Mouse (Mus musculus): ENCODE data around the gene Mboat1. TPM values are rescaled to one million over a fixed set of nuclear protein-coding genes. Genes with fewer than 3 reads are reported as not detected.

Mboat1 gene
- polyA plus RNA-seq, 1 experiment from 2014 or later, result 3.3 TPM

GRCm38 (mm10) chr13:30219597-30219996 is 83.3 kb downstream of the Mboat1 start:
- H3K4me3 ChIP-seq, result no peak overlapping the region
- H3K27me3 ChIP-seq (replicated peaks), result no peaks in the 10 kb centered on the region
- H3K36me3 ChIP-seq, result peaks cover 5% of the 10 kb centered on the region; the same call in 1 of the 2 replicates
- H3K9ac ChIP-seq, result no peak overlapping the region
- no peak for ATAC-seq (ENCODE audit: extremely low read depth, insufficient number of reproducible peaks, low FRiP score, low TSS enrichment)
- WGBS, result 79% methylated on average over 7 of the region's 7 CpGs
- H3K4me1 ChIP-seq, result peaks cover 9% of the 10 kb centered on the region
- no peak overlapping the region for H3K4me2 ChIP-seq
- no peaks in the 10 kb centered on the region for H3K9me3 ChIP-seq
- H3K27ac ChIP-seq (replicated peaks), result no peak overlapping the region

GRCm38 (mm10) chr13:30221316-30221715 is 85.0 kb downstream of the Mboat1 start:
- Histone ChIP-seq H3K27ac (replicated peaks) (no peak overlapping the region), H3K9ac (no peak overlapping the region), H3K9me3 (no peaks in the 10 kb centered on the region), H3K4me3 (no peak overlapping the region), H3K4me2 (no peak overlapping the region), H3K27me3 (replicated peaks) (no peaks in the 10 kb centered on the region), H3K36me3 (peaks cover 6% of the 10 kb centered on the region; the same call in 1 of the 2 replicates), H3K4me1 (peaks cover 9% of the 10 kb centered on the region)
- ATAC-seq (ENCODE audit: extremely low read depth, insufficient number of reproducible peaks, low FRiP score, low TSS enrichment), result no peak
- WGBS, result 48% methylated on average over 3 of the region's 3 CpGs

DNA sequence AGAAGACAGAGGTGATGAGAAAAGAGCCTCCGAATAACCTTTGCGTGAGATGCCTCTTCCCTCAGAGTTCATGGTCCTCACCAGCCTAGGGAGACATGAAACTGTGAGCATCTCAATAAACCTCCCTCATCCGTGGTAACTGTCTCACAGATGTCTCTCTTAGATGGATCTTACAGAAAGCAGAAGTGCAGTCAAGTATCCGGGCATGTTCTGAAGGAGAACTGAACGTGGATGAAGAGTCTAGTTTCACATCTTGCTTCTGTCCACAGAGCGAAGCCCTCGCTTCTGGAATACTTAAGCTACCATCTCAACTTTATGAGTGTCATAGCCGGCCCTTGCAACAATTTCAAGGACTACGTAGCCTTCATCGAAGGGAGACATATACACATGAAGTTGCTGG is 87.8 kb downstream of the Mboat1 start:
- Histone ChIP-seq H3K4me3 (no peak overlapping the region), H3K4me1 (0 out of 2 replicates have a peak, but pooled peaks cover 7% of the 10 kb centered on the region), H3K27ac (replicated peaks) (no peak overlapping the region), H3K9me3 (no peaks in the 10 kb centered on the region), H3K9ac (no peak overlapping the region), H3K36me3 (peaks cover 6% of the 10 kb centered on the region; the same call in 1 of the 2 replicates), H3K27me3 (replicated peaks) (no peaks in the 10 kb centered on the region), H3K4me2 (no peak overlapping the region)
- no peak for ATAC-seq (ENCODE audit: extremely low read depth, insufficient number of reproducible peaks, low FRiP score, low TSS enrichment)
- WGBS, result 86% methylated on average over 10 of the region's 10 CpGs

- Histone ChIP-seq H3K36me3 (peaks cover 6% of the 10 kb centered on the region; the same call in 1 of the 2 replicates), H3K27me3 (replicated peaks) (no peaks in the 10 kb centered on the region), H3K4me2 (no peak overlapping the region), H3K27ac (replicated peaks) (no peak overlapping the region), H3K4me1 (0 out of 2 replicates have a peak, but pooled peaks cover 7% of the 10 kb centered on the region), H3K9ac (no peak overlapping the region), H3K9me3 (no peaks in the 10 kb centered on the region), H3K4me3 (no peak overlapping the region)
- 86% methylated on average over 6 of the region's 6 CpGs for WGBS
- no peak for ATAC-seq (ENCODE audit: extremely low read depth, insufficient number of reproducible peaks, low FRiP score, low TSS enrichment)
These were observed 88.4 kb downstream of the Mboat1 start for GRCm38 (mm10) chr13:30224659-30225058.

GRCm38 (mm10) chr13:30228762-30229161 is 92.5 kb downstream of the Mboat1 start:
- no peak overlapping the region for H3K4me2 ChIP-seq
- H3K27ac ChIP-seq (replicated peaks), result no peak overlapping the region
- H3K9me3 ChIP-seq, result no peaks in the 10 kb centered on the region
- H3K27me3 ChIP-seq (replicated peaks), result no peaks in the 10 kb centered on the region
- ATAC-seq (ENCODE audit: extremely low read depth, insufficient number of reproducible peaks, low FRiP score, low TSS enrichment), result no peak
- H3K4me1 ChIP-seq, result 0 out of 2 replicates have a peak, but pooled peaks cover 3% of the 10 kb centered on the region
- no peak overlapping the region for H3K9ac ChIP-seq
- no peak overlapping the region for H3K4me3 ChIP-seq
- WGBS, result 67% methylated on average over 5 of the region's 5 CpGs
- H3K36me3 ChIP-seq, result peaks cover 6% of the 10 kb centered on the region; the same call in 1 of the 2 replicates

- 76% methylated on average over 9 of the region's 9 CpGs for WGBS
- no peaks in the 10 kb centered on the region for H3K27me3 ChIP-seq (replicated peaks)
- no peak for ATAC-seq (ENCODE audit: extremely low read depth, insufficient number of reproducible peaks, low FRiP score, low TSS enrichment)
These were observed 93.4 kb downstream of the Mboat1 start for GRCm38 (mm10) chr13:30229625-30230139.

DNA sequence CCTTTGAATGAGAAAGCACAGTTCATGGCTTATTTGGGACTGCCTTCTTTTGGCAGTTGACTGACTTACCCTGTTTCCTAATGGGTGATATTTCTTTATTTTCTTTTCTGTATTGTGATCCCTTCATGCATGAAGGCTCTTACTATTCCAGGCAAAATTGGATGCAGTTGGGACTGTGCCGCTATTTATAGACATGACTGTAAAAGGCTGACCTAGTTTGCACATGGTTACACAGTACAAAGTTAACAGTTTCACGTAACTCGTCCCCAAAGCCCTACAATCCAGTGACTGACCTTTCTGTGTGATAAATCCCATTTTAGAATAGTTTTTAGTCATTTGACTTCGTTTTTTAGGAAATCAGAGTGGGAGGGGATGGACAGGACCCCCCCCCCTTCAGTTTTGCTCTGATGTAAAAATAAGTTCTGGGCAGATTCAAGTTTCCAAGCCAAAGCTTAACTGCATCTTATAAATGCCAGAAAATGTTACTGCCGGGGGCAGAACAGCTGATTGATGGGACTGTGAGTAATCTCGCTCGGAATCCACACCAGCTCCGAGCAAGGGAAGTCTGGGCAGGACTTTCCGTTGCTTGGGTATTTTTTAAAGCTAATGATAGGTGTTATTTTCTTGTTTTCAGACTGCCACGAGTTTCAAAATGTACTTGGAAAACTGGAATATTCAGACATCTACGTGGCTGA is 98.9 kb downstream of the Mboat1 start:
- no peak for ATAC-seq (ENCODE audit: extremely low read depth, insufficient number of reproducible peaks, low FRiP score, low TSS enrichment)
- Histone ChIP-seq H3K4me2 (peak overlapping the region; percentile 39), H3K4me3 (no peak overlapping the region), H3K36me3 (no peaks in the 10 kb centered on the region), H3K27ac (replicated peaks) (peak overlapping the region; percentile 29), H3K27me3 (replicated peaks) (no peaks in the 10 kb centered on the region), H3K9me3 (no peaks in the 10 kb centered on the region), H3K4me1 (peaks cover 10% of the 10 kb centered on the region), H3K9ac (0 out of 2 replicates have a peak overlapping the region, but pooled peaks have one; percentile 37)
- 50% methylated on average over 11 of the region's 11 CpGs for WGBS

More at GRCm38 (mm10) chr13:30229625-30230139, 93.4 kb downstream of the Mboat1 start:
- no peaks in the 10 kb centered on the region for H3K9me3 ChIP-seq
- H3K4me2 ChIP-seq, result no peak overlapping the region
- H3K4me3 ChIP-seq, result no peak overlapping the region
- H3K27ac ChIP-seq (replicated peaks), result no peak overlapping the region
- 0 out of 2 replicates have a peak, but pooled peaks cover 3% of the 10 kb centered on the region for H3K4me1 ChIP-seq
- no peaks in the 10 kb centered on the region for H3K36me3 ChIP-seq
- H3K9ac ChIP-seq, result no peak overlapping the region

GRCm38 (mm10) chr13:30239396-30239795 is 103.1 kb downstream of the Mboat1 start:
- Histone ChIP-seq H3K4me2 (no peak overlapping the region), H3K36me3 (peaks cover 7% of the 10 kb centered on the region), H3K9me3 (no peaks in the 10 kb centered on the region), H3K27ac (replicated peaks) (no peak overlapping the region), H3K4me1 (peaks cover 10% of the 10 kb centered on the region), H3K27me3 (replicated peaks) (no peaks in the 10 kb centered on the region), H3K4me3 (no peak overlapping the region), H3K9ac (no peak overlapping the region)
- 85% methylated on average over 6 of the region's 6 CpGs for WGBS
- ATAC-seq (ENCODE audit: extremely low read depth, insufficient number of reproducible peaks, low FRiP score, low TSS enrichment), result no peak

DNA sequence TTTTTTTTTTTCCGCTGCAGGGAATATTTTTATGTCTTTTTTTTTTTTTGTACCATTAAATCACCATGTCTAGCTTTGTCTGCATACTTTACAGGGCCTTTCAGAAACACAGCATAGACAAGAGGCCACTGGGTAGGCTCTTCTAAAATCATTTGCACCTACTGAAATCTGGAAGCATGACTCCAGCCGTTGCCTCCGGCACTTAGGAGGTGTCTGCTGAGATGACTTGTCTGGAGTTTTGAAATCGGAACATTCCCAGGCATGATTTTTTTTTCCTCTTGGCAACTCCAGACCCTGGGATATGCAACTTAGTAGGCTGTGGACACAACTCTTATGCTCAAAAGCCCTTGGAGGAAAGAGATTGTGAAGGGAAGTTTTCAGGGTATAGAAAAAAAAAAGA is 109.3 kb downstream of the Mboat1 start:
- H3K9me3 ChIP-seq, result no peaks in the 10 kb centered on the region
- H3K4me1 ChIP-seq, result peaks cover 7% of the 10 kb centered on the region; the same call in 1 of the 2 replicates
- H3K27ac ChIP-seq (replicated peaks), result no peak overlapping the region; the same call in 1 of the 2 replicates
- no peak overlapping the region for H3K4me2 ChIP-seq
- H3K9ac ChIP-seq, result no peak overlapping the region
- no peaks in the 10 kb centered on the region for H3K27me3 ChIP-seq (replicated peaks)
- H3K36me3 ChIP-seq, result peaks cover 7% of the 10 kb centered on the region
- H3K4me3 ChIP-seq, result no peak overlapping the region
- no peak for ATAC-seq (ENCODE audit: extremely low read depth, insufficient number of reproducible peaks, low FRiP score, low TSS enrichment)
- WGBS, result 53% methylated on average over 4 of the region's 4 CpGs

DNA sequence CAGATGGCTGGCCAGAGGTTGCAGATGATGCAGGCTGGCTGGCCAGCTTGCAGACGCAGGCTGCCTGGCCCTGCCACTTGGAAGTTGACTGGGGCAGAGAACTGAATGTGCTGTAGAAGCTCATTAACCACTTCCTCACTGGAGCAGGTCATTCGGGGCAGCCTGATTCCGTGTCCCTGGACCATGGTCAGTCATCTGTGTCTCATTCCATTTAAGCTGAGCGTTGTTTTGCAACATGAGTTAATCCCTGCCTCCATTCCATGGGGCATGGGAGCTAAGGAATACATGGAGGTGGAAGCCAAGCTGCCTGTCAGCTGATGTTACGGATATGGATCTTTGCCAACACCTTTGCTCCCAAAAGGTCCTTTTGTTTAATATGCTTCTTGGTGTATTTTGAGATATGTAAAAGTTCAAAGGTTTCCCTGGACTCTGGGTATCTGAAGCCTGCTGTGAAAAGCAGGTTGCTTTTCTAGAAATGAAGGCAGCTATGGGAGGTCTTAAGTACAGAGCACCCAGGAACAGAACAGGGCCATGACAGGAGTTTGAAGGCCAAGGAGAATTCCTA is 114.1 kb downstream of the Mboat1 start:
- Histone ChIP-seq H3K4me3 (no peak overlapping the region), H3K27ac (replicated peaks) (no peak overlapping the region), H3K36me3 (no peaks in the 10 kb centered on the region), H3K9ac (no peak overlapping the region), H3K4me2 (no peak overlapping the region), H3K27me3 (replicated peaks) (no peaks in the 10 kb centered on the region), H3K4me1 (peaks cover 27% of the 10 kb centered on the region), H3K9me3 (no peaks in the 10 kb centered on the region)
- 69% methylated on average over 5 of the region's 5 CpGs for WGBS
- no peak for ATAC-seq (ENCODE audit: extremely low read depth, insufficient number of reproducible peaks, low FRiP score, low TSS enrichment)

DNA sequence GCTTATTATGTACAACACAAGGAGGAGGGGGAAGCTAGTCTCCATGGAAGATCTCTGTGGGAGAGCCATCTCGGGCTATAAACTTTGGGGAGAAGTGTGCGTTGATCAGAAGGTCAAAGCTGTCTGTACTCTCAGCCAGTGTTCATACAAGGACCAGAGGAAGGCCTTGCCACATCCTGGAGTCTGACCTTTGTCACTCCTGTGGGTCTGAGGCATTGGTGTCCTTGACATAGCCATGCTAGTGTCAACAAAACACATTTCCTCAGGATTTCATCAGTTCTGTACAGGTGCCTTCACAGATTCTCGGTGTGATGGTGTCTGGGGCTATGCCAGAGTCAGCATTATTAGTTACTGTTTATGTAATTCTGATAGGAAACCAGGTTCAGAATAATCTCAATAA is 115.1 kb downstream of the Mboat1 start:
- no peak overlapping the region for H3K4me2 ChIP-seq
- H3K9ac ChIP-seq, result no peak overlapping the region
- no peak for ATAC-seq (ENCODE audit: extremely low read depth, insufficient number of reproducible peaks, low FRiP score, low TSS enrichment)
- H3K4me1 ChIP-seq, result peaks cover 27% of the 10 kb centered on the region
- H3K9me3 ChIP-seq, result no peaks in the 10 kb centered on the region
- no peaks in the 10 kb centered on the region for H3K27me3 ChIP-seq (replicated peaks)
- no peaks in the 10 kb centered on the region for H3K36me3 ChIP-seq
- 61% methylated on average over 3 of the region's 3 CpGs for WGBS
- H3K27ac ChIP-seq (replicated peaks), result no peak overlapping the region
- H3K4me3 ChIP-seq, result no peak overlapping the region
